Mouse (Mus musculus) cerebellum, postnatal 10 days (tissue): ENCODE results near the gene Ifna11.

Experiments used
- DNase-seq, 2 experiments: peaks; one replicate each; pipeline ENCODE4 v3.0.0; 2021; ENCODE audit warnings: mixed read lengths in 2 of 2

The Ifna11 gene

DNA sequence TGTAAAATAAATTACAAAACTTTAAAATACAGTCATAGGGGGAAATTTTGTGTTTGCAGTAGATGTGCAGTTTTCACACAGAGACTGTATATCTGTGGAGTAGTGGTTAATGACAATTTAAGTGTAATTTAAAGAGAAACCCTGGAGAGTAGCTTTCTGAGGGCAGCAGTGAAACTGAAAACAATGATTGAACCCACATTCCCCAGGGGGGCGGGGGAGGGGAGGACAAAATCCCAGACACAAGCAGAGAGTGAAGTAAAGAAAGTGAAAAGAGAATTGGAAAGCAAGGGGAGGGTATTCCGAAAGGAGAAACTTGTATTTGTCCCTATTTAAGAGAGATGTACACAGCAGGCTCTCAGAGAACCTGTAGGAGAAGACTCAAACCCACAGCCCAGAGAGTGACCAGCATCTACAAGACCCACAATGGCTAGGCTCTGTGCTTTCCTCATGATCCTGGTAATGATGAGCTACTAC is 21.7 kb downstream of the Ifna11 start, which contains the start of gene Ifna4:
Ifna4 (plus strand) TSS at position 424 of the 474 bp plus-strand sequence.
- no peak for DNase-seq

GRCm38 (mm10) chr4:88845334-88845733 is 25.6 kb downstream of the Ifna11 start:
- DNase-seq: no peak

- DNase-seq: no peak
These were observed 29.9 kb downstream of the Ifna11 start, which contains the start of gene Ifna1 for GRCm38 (mm10) chr4:88849698-88850097. Ifna1 (plus strand) TSS chr4:88850087.

DNA sequence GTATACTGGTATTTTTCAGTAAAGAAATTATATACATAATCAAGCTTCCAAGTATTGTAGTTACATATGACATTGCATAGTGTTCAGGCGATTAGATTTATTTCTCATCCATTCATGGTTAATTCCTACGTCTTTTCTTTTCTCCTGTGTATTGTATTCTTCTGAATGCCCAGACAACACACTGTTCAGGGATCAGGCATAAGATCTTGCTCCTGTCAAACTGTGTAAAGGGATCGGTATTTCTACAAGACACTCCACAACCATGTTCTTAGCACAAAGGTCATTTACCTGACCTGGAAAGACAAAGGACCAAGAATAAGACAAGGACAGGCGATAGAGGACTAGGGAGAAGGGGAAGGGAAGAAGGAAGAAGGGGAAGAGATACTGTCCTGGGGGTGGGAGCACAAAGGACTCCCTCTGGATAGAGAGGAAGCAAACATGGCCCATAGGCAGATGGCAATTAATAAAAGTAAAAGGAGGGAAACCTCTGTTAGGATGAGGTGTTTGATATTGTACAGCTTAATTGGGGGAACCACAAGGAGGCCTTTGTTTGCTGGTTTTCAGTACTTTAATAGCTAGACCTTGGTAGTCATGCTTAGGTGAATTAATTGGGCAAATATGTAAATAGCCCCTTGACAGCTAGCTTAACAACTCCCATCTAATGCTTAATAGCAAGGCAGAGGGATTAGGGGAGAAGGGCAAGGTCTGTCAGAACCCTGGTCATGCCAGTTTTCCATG is 31.4 kb downstream of the Ifna11 start:
- DNase-seq: no peak

DNA sequence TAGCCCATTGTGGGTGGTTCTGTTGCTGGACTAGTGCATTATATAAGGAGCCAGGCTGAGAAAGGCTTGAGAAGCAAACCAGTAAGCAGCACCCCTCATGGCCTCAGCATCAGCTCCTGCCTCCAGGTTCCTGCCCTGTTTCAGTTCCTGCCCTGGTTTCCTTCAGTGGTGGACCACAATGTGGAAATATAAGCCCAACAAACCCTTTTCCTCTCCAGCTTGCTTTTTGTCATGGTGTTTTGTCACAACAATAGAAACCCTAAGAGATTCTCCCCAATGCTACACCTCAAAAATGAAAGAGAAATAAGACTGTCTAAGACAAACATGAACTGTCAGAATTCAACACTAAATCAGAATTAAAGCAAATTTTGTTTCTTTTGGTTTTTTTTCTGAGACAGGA is 39.5 kb downstream of the Ifna11 start:
- no peak for DNase-seq

GRCm38 (mm10) chr4:88863309-88863708 is 43.5 kb downstream of the Ifna11 start:
- no peak for DNase-seq

DNA sequence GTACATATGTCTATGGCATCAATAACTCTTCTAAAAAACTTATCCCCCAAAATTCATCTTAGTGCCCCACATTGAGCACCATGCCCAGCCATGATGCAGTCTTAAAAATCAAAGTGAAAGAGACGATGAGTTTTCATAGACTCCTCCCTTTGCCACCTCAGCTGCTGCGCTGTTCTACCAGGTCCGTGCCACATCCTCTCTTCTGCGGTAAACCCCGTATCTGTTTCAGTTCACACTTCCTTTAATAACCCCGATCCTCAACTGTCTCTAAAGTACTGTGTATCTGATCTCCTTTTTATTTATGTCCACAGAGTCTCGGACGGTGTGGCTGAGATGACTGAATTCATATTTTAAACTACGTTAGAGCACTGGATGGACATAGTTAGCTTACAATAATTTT is 44.8 kb downstream of the Ifna11 start:
- DNase-seq: no peak

DNA sequence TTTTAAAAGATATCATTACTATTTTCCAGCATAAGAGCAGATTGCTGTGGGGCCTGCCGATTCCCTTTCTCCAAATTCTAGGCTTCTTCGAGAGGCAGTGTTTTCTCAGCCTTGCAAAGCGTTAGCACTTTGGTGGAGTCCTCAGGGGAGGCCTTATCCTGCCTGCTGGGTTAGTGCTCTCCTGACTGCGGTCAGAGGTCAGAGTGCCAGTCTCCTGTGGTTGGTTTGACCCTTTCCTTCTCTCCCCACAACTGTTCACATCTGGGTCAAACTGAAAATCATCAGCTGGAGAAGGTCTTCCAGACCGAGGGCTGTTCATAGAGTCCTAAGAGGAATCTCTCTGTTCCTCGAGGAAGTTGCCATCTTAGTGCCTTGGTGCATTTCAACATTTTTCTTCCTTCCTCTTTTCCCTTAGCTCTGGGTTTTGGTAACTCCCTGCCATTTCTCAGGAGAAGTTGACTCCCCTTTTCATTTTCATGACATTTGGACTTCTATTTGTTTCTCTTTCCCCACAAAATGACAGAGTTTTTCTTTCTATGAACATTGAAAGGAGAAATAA is 45.3 kb downstream of the Ifna11 start:
- DNase-seq: no peak

DNA sequence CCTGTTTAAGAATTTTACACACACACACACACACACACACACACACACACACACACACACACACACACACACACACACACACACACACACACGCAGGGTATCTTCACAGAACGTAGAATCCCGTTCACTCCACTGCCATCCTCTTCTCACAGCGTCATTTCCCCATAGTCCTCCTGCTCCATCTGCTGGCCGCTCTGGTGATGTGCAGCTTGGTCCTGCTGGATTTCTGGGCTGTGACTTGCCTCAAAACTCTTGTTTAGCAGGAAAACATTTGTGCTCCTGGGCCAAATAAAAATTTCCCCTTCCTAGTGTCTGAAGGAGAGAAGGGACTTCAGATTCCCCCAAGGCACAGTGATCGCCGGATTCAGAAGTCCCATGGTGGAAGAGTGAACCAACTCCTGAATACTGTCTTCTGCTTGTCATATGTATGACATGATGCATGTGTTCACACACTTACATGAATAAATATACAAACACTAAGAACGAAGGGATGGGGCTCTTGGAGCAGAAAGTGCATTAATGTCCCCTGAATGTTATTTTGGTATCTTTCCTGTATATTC is 47.7 kb downstream of the Ifna11 start:
- peak; percentile 86 to 88 for DNase-seq

DNA sequence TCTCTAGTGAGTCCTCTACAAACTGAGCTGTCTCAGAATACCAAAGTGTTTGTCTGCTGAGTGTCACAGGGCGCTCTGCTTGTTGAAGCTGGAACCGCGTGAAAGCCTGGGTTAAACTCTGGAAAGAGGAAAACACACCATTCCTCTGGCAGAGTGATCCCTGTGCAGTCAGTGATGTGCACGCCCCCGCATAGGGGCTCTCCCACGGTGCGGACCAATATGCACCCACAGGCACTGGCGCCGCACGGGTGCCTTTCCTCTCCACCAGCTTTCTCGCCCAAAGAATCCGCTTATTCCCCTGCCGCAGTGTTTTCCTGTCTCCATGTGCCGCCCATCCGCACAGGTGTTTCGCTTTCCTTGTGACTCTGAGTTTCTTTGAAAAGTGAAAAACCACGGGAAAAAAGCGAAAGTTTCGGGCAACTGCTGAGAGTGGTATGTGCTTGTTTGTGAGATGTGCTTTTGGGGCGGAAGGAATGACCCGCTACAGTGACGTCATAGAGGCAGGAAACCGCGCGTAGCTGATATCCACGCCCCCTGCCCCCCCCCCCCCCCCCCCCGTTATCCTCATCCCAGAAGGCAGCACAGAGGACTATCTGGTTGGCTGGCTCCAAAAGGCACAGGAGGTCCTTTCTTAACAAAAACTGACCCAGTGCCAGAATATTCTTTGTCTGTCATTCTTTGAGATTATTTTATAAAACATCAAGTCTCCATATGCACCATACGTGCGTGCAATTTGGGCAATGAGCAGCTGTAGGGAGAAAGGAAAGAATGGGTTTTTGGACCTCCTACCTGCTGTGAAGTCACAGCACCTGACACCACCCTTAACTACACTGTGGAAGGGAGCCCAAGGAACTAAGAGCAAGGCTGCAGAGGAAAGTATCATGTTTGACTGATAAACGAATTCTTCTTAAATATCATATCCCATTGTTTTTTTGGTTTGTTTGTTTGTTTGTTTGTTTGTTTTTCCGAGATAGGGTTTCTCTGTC is 48.5 kb downstream of the Ifna11 start:
- peak; percentile 43 to 45 for DNase-seq
